Mouse (Mus musculus): ENCODE results near the gene Pcsk5.

Pcsk5 gene

GRCm38 (mm10) chr19:17741465-17741864 lies 96.0 kb downstream of the Pcsk5 start:
- no peak for DNase-seq (ENCODE audit: low read depth, low spot score)

- no peak for DNase-seq (ENCODE audit: low read depth, low spot score)
These were observed 104.7 kb downstream of the Pcsk5 start for GRCm38 (mm10) chr19:17732676-17733277.

GRCm38 (mm10) chr19:17717066-17717465 lies 120.4 kb downstream of the Pcsk5 start:
- no peak for DNase-seq (ENCODE audit: low read depth, low spot score)

- DNase-seq (ENCODE audit: low read depth, low spot score) = no peak
These were observed 122.0 kb downstream of the Pcsk5 start for GRCm38 (mm10) chr19:17715281-17715955.

- no peak for DNase-seq (ENCODE audit: low read depth, low spot score)
These were observed 145.8 kb downstream of the Pcsk5 start for GRCm38 (mm10) chr19:17691626-17692025.

- DNase-seq (ENCODE audit: low read depth, low spot score) = no peak
These were observed 159.1 kb downstream of the Pcsk5 start for GRCm38 (mm10) chr19:17678371-17678770.

GRCm38 (mm10) chr19:17662676-17663075 lies 174.8 kb downstream of the Pcsk5 start:
- no peak for DNase-seq (ENCODE audit: low read depth, low spot score)

GRCm38 (mm10) chr19:17662271-17662670 lies 175.2 kb downstream of the Pcsk5 start:
- no peak for DNase-seq (ENCODE audit: low read depth, low spot score)

- DNase-seq (ENCODE audit: low read depth, low spot score) = no peak
These were observed 178.1 kb downstream of the Pcsk5 start for GRCm38 (mm10) chr19:17659321-17659720.

GRCm38 (mm10) chr19:17650831-17651502 lies 186.5 kb downstream of the Pcsk5 start:
- DNase-seq (ENCODE audit: low read depth, low spot score) = no peak

GRCm38 (mm10) chr19:17649967-17650366 lies 187.5 kb downstream of the Pcsk5 start:
- no peak for DNase-seq (ENCODE audit: low read depth, low spot score)

GRCm38 (mm10) chr19:17643128-17643797 lies 194.2 kb downstream of the Pcsk5 start:
- DNase-seq (ENCODE audit: low read depth, low spot score) = no peak

- no peak for DNase-seq (ENCODE audit: low read depth, low spot score)
These were observed 201.4 kb downstream of the Pcsk5 start for GRCm38 (mm10) chr19:17635984-17636383.

GRCm38 (mm10) chr19:17615646-17616045 lies 221.8 kb downstream of the Pcsk5 start:
- DNase-seq (ENCODE audit: low read depth, low spot score) = no peak

GRCm38 (mm10) chr19:17606510-17606909 lies 230.9 kb downstream of the Pcsk5 start:
- no peak for DNase-seq (ENCODE audit: low read depth, low spot score)

- DNase-seq (ENCODE audit: low read depth, low spot score) = no peak
These were observed 231.3 kb downstream of the Pcsk5 start for GRCm38 (mm10) chr19:17606093-17606492.

- no peak for DNase-seq (ENCODE audit: low read depth, low spot score)
These were observed 234.1 kb downstream of the Pcsk5 start for GRCm38 (mm10) chr19:17603322-17603721.

- DNase-seq (ENCODE audit: low read depth, low spot score) = no peak
These were observed 237.1 kb downstream of the Pcsk5 start for GRCm38 (mm10) chr19:17600347-17600746.

GRCm38 (mm10) chr19:17592790-17593189 lies 244.6 kb downstream of the Pcsk5 start:
- DNase-seq (ENCODE audit: low read depth, low spot score) = peak; percentile 1

- no peak for DNase-seq (ENCODE audit: low read depth, low spot score)
These were observed 246.1 kb downstream of the Pcsk5 start for GRCm38 (mm10) chr19:17591335-17591734.

GRCm38 (mm10) chr19:17590314-17590713 lies 247.1 kb downstream of the Pcsk5 start:
- DNase-seq (ENCODE audit: low read depth, low spot score) = no peak

- no peak for DNase-seq (ENCODE audit: low read depth, low spot score)
These were observed 260.0 kb downstream of the Pcsk5 start for GRCm38 (mm10) chr19:17577412-17577811.

Data from CD4-positive helper T cell, adult 2 months (primary cell).